14 mouse cellular contexts compared by ENCODE assay signal in genomic region chr2:160918930-160919215, GRCm38 (mm10). TPM values are rescaled to one million over a fixed set of nuclear protein-coding genes. Genes with fewer than 3 reads are reported as not detected.
"Had no signal": no experiment of that assay in that cellular context is flagged by ENCODE, and none has a peak within 500 bp of the region (broad histone marks: within the 10 kb centered on the region; RNA-seq: fewer than 3 reads in every experiment).

No protein-coding gene starts in this region.

- H3K27ac ChIP-seq: layer of hippocampus, adult 2 months; liver, embryonic 15.5 days; neural tube, embryonic 15.5 days; stomach, postnatal 0 days had no signal

- H3K4me2 ChIP-seq: liver, embryonic 11.5 days; liver, embryonic 15.5 days; neural tube, embryonic 15.5 days had no signal

- H3K36me3 ChIP-seq: liver, embryonic 15.5 days; neural tube, embryonic 15.5 days had no signal

- H3K9me3 ChIP-seq: liver, embryonic 15.5 days; neural tube, embryonic 15.5 days had no signal

- H3K9ac ChIP-seq: liver, embryonic 15.5 days; neural tube, embryonic 15.5 days had no signal

- DNase-seq: kidney, postnatal 10 days; kidney, postnatal 4 days; left cerebral cortex, postnatal 4 days; lung, adult 2 months; lung, postnatal 36 days; right cerebral cortex, adult 18-20 months; thymus, postnatal 4 days had no signal

- ATAC-seq: lung, postnatal 0 days had no signal

- H3K4me3 ChIP-seq: layer of hippocampus, adult 2 months; liver, embryonic 15.5 days; neural tube, embryonic 15.5 days had no signal

- H3K27me3 ChIP-seq: neural tube, embryonic 15.5 days had no signal

- H3K4me1 ChIP-seq: liver, embryonic 15.5 days; neural tube, embryonic 15.5 days had no signal

RNA-seq across cellular contexts. Expression of gene Emilin3, which starts 6.7 kb away (rescaled TPM):
- total RNA-seq: megakaryocyte progenitor cell, adult 5-6 weeks had no signal

RNA-seq across cellular contexts. Expression of gene Lpin3, which starts 38.4 kb away (rescaled TPM):
- total RNA-seq: megakaryocyte progenitor cell, adult 5-6 weeks had no signal
